Mouse (Mus musculus) cerebellum, postnatal 10 days (tissue): ENCODE measurements around the gene Trim2.

Source experiments
- DNase-seq, 2 experiments: peaks; one replicate each; pipeline ENCODE4 v3.0.0; 2021; ENCODE audit warnings: mixed read lengths in 2 of 2

Trim2 gene

GRCm38 (mm10) chr3:84219166-84219710 is 87.4 kb downstream of the Trim2 start:
- DNase-seq = peak; percentile 34 to 36

DNA sequence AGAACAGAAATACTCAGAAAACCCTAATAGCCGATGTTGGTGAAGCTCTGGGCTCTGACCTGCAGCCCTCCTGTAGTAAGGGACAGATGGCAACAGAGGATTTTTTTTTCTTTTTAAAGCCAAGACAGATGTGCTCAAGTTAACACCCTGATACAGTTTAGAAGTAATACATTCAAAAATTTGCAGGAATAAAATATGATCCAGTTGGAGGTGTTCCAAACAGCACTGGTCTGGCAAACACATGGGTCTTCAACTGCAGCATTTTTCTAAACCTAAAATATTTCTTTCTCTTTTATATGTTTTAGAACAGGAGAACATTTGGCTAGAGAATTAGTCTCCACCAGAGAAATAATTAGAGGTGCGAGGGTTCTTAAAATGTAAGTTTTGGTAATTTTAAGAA is 88.2 kb downstream of the Trim2 start:
- no peak for DNase-seq

DNA sequence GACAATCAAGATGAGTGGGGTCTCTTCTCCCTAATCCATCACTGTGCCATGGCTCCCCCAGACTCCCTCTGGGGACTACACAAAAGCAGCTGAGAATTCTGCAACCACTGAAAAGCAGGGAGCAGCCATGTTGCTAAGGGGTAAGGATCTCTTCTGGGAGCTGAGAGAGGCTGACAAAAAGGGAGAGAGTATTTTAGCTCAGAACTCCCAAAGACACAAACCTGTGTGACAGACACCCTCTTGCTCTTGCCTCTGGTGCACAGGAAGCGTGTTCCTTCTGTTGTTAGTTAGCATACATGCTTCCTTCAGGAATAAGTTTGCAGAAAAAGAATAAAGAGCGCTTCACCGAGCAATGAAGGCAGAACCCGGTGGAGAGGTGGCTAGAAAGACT is 88.7 kb downstream of the Trim2 start:
- peak in 1 of 2 experiments; percentile 28 for DNase-seq

GRCm38 (mm10) chr3:84217118-84217960 is 89.3 kb downstream of the Trim2 start:
- peak; percentile 59 to 72 for DNase-seq

- DNase-seq = peak; percentile 59 to 60
These were observed 90.8 kb downstream of the Trim2 start for GRCm38 (mm10) chr3:84215743-84216360.

DNA sequence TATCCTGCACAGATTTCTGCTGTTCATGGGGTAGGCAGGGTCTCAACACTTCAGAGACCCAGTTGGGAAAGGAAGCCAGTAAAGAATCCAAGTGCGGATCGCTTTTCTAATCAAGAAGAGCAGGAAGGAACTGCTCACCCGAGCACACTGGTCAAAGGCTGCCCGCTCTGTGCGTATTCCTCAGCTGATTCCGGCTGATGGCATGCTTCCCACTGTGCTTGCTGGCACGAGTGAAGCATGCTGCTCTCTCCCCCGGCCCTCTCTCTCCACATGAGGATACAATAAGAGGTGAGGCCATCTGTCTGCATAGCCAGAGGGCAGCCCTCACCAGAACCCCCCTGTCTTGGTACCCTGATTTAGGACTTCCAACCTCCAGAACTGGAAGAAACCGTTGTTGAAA is 91.4 kb downstream of the Trim2 start:
- peak; percentile 90 to 95 for DNase-seq

DNA sequence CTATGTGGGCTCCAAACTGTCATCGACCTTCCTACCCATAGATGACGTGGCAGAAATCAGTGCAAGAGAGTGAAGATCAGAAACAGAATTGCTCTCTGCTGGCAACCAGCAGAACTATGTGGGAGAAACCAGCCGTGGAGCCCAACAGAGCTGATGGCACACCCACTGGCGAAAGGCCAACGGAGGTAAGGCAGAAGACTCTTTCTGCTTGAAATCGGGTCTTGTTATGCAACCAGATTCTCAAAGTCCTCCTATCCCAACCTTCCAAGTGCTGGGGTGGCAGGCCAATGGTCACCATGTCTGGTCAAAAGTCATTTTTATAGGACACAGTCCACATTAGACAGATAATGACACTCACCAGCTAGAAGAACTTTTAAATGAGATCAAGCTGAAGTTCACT is 92.2 kb downstream of the Trim2 start:
- peak; percentile 74 to 80 for DNase-seq

DNA sequence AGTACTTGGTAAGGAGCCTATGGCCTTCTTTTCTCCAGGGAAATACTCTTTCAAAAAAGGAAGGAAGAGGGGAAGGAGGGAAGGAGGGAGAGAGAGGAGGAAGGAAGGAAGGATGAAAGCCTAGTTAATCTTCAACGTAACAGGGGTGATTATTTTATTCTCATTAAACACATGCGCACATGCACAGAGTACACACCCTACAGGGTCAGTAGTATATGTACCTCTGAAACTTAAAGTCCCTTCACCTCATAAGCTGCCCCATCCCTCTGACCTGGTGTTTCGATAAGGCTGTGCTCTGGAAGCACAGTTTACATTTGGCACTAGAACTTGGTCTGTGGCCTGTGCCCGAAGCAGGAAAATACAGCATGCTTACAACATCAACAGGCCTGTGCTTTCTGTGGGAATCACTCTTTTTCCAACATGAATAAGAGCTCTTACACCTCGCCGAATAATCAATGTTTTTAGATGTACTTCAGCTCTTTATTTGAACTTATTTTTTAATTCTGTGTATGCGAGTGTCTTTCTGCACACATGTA is 95.3 kb downstream of the Trim2 start:
- DNase-seq = no peak

GRCm38 (mm10) chr3:84208917-84209513 is 97.7 kb downstream of the Trim2 start:
- no peak for DNase-seq

DNA sequence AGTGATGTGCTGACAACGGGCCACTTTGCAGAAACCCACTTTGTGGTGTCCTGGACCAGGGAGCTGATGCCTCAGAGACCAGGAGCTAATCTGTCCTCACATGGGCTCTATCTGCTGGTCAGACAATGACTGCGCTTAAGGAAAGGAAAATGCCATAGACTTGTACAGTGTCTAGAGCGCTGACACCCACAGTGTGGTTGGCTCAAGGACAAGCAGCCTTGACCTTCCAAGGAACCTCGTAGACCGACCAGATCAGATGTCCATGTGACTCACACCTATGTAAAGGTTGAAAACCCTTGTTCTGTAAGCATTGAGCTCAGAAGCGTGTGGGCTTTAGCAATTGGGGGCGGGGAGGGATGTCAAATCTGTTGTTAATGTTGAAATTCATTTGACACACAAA is 98.2 kb downstream of the Trim2 start:
- DNase-seq = no peak

DNA sequence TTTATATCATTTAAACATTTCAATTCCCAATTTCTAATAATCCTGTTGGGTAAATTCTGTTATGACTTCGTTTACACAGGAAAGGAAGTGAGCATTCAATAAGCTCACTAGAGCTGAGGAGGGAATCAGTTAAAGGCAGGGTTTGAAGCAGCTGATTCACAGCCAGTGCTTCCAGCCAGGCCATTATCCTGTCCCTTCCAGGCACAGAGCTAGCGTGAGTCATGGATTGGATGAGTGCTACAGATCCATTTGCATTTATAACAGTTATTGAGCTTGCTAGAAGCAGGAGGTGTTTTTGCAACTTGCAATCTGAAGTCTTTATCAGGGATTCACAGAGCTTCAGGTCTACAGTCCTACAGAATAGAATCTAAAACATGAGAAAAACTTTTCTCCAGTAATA is 99.3 kb downstream of the Trim2 start:
- no peak for DNase-seq

GRCm38 (mm10) chr3:84206106-84206505 is 100.6 kb downstream of the Trim2 start:
- DNase-seq = no peak

DNA sequence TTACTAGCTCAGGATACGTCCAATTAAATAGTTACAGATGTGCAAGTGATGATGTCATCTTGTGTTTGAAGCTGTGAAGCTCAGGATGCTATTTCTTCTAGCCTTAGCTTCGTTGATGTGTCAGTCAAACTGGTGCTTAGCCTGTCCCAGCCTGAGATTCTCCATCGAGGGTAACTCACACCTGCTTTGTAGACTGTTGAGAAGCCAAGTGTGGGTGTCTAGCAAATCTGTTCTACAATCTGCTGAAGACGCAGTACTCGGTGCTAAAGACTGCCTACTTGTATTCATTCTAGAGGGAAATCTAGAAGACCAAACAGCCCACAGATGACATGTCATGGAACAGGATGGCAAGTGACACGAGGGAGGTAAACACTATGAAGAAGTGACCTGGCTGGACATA is 101.0 kb downstream of the Trim2 start:
- DNase-seq = no peak

GRCm38 (mm10) chr3:84204640-84205039 is 102.0 kb downstream of the Trim2 start:
- no peak for DNase-seq

DNA sequence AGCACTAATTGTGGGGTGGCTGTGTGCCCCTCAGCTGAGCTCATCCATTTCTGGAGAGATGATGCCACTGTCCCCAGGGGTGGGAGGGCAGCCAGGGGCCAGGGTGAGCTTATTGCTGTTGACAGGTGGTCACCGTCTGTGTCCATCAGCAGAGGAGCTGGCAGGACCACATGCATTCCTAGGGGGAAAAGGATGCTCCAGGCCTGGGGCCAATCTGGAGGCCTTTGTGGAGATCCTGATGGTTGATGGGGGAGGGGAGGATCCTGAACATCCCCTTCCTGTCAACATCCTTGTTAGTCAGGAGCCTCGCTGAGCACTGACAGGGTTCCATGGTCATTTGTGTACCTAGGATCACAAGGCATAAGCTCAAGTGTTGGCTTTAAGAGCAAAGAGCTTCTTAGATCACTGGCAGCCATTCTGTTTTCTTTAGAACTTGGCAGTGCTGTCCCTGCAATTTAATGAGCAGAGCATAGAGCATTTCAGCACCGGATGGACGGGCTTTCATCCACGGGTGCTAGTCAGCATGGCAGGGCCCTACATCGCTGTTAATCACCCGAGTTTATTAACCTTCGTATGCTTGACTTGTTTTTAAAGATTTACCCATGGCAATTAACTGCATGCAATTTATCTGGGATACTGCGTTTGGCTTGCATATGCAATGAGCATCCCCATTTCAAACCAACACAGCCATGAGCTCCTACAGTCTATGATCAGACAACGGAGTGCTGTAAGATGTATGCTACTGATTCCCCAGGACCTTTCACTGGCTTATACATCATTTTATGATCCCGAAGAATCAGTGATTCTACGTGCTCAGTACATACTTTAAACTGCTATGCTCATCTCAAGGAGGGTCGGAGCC is 105.9 kb downstream of the Trim2 start:
- DNase-seq = peak; percentile 98 to 99

GRCm38 (mm10) chr3:84199516-84199915 is 107.2 kb downstream of the Trim2 start:
- DNase-seq = no peak

DNA sequence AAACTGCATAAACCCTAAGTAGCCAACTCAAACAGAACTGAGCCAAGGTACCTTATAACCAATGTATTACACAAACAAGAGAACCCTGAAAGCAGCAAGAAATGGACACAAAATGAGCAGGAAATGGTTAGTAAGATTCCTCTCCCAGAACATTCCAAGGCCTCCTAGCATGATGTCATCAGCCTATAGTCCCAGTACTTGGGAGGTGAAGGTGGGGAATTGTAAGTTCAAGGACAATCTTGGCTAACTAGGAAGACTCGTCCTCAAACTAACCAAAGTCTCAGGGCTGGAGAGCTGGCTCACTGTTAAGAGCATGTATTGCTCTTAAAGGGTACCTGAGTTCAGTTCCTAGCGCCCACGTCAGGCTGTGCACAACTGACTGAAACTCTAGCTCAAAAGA is 108.4 kb downstream of the Trim2 start:
- no peak for DNase-seq

DNA sequence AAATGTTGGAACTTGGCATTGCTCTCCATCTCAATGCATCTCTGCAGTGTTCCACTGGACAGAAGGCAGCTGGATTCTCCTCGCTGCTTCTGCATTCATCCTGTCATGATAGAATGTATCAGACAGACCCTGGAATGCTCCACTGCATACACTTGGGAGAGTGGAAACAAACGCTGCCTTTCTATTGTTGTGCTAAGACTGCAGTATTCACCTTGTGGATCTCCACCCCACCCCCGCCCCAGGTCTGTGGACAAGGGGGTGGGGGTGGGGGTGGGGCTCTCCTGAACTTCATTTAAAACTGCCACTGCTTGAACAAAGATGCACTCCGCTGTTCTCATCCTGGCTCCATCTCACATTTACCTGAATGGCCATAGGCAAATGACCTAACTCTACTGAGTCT is 112.8 kb downstream of the Trim2 start:
- DNase-seq = no peak

DNA sequence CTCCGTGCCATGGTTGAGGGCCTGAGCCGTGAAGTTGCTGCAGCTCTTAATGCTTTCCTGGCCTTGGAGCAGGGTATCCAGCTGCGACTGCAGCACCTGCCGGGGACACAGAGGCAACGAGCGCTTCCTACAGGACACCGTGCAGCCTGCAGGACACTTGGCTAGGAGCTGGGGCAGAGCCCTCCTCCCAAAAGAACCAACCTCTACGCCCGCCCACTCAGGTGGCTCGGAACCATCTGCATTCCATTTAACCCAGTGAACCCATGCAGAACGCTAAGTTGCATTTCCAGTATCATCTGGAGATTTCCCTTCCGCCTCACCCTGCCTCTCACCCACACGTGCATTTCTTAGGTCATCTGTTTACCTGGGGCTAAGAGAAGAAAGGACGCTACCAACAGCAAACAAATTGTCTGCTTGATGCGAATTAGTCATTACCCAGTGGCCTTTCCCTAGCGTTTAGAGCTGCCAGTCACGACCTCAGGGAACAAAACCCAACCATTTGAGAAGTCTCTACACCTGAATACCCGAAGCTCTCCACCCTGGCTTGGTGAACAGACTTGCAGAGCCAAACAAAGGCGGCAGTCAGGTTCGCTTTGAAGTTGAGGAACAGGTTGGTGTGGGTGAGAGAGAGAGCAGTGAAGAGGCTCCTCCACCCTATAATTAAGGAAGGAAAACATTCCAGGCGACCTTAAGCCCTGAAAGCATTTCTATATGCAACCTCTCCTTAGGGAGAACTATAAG is 115.4 kb downstream of the Trim2 start:
- peak in 1 of 2 experiments; percentile 25 for DNase-seq

DNA sequence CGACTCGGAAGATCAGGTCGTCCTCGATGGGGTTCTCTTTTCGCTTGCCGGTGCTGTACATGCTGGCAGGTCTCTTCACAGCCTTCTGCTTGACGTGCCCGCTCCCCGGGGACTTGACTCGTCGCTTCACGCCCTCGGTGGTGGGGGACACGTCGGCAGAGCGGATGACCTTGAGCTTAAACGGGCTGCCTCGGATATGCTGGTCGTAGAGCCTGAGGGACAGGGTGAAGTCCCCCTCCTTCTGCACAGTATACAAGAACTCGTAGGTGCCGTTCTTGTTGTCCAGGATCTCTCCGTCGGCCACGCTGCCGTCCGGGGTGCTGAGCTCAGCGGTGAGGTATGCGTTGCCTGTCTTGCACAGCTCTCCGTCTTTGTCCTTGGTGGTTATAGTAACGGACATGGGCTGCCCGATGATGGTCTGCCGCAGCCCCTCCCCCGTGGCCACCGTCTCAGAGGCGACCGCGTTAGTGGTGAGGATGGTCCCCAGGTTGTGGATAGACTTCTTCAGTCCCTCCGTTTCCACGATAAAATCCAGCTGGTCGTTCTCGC is 116.1 kb downstream of the Trim2 start:
- DNase-seq = peak in 1 of 2 experiments; percentile 20

GRCm38 (mm10) chr3:84189629-84190173 is 117.0 kb downstream of the Trim2 start:
- no peak for DNase-seq
